Mouse (Mus musculus): ENCODE results near the gene Ddb2.

DNA sequence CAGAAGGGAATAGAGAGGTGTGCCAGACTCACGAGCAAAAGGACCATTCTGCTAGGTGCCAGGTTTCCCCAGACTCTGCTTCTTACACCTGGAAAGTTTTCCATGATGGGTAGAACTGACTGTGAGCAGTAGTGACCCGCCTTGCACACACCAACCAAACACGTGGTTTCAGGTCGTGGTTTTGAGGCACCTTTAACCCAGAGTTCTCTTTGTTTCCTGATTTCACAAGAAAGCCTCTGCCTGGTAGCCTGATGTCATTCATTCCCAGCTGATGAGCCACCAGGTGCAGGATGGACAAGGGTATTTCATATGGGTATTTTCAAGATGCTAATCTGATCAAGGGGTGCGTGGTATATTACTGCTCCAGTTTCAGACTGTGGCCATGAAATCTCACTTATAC, 5.8 kb upstream of the Ddb2 start:
- TF ChIP-seq POLR2A (IDR thresholded peaks at IDR 0.05; ENCODE audit: low read depth, low read length) (no peak), CTCF (IDR thresholded peaks at IDR 0.05; ENCODE audit: extremely low read depth, insufficient read length, insufficient replicate concordance, low read depth, low read length) (no peak)

Measured in small intestine, adult 2 months (tissue).